Mouse (Mus musculus) liver, postnatal 0 days (tissue): ENCODE results near the gene Tac2. TPM values are rescaled to one million over a fixed set of nuclear protein-coding genes. Genes with fewer than 3 reads are reported as not detected.

Source experiments
- ATAC-seq: fragments of 200-750 bp; cut with Nextera tagmentation; 2 replicates; pipeline ENCODE4 v1.8.0; 2017; ENCODE audit warnings: mild to moderate bottlenecking, moderate library complexity
- DNase-seq: peaks from one replicate; pipeline ENCODE4 v3.0.0-alpha.2; 2016
- H3K27ac ChIP-seq: fragments of 300-500 bp; sonication (generic); 2 replicates; pipeline ENCODE4 v1.5.1; 2014; ENCODE audit warnings: antibody characterized with exemption, moderate library complexity, mild to moderate bottlenecking, low read depth
- H3K27me3 ChIP-seq: fragments of 300-500 bp; sonication (generic); 2 replicates; pipeline ENCODE4 v1.6.1; 2014; ENCODE audit warnings: low read length, control low read depth, mixed read lengths; ENCODE audit not compliant: insufficient read depth
- H3K36me3 ChIP-seq: fragments of 300-500 bp; sonication (generic); replicated peaks from 2 replicates; pipeline ENCODE4 v1.6.1; 2014; ENCODE audit warnings: mild to moderate bottlenecking, control low read depth, low read length, moderate library complexity, mixed read lengths; ENCODE audit not compliant: insufficient read depth
- H3K4me1 ChIP-seq: fragments of 300-500 bp; sonication (generic); 2 replicates; pipeline ENCODE4 v1.6.1; 2014; ENCODE audit warnings: antibody characterized with exemption, mild to moderate bottlenecking, control low read depth; ENCODE audit not compliant: insufficient read depth
- H3K4me2 ChIP-seq: fragments of 300-500 bp; sonication (generic); 2 replicates; pipeline ENCODE4 v1.6.1; 2014; ENCODE audit warnings: low read depth, mild to moderate bottlenecking, low read length, moderate library complexity, mixed read lengths
- H3K4me3 ChIP-seq: fragments of 300-500 bp; sonication (generic); 2 replicates; pipeline ENCODE4 v1.5.1; 2014; ENCODE audit warnings: low read depth, low read length
- H3K9ac ChIP-seq: fragments of 300-500 bp; sonication (generic); replicated peaks from 2 replicates; pipeline ENCODE4 v1.6.1; 2014; ENCODE audit warnings: mild to moderate bottlenecking, moderate library complexity
- H3K9me3 ChIP-seq: fragments of 300-500 bp; sonication (generic); 2 replicates; pipeline ENCODE4 v1.6.1; 2016; ENCODE audit warnings: mild to moderate bottlenecking, control low read depth, low read length, mixed read lengths
- CTCF ChIP-seq: sonication (generic); IDR thresholded peaks from 2 replicates; pipeline ENCODE4 v1.5.1; 2016; ENCODE audit warnings: antibody characterized with exemption, low read depth
- EP300 ChIP-seq: IDR thresholded peaks from 2 replicates; pipeline ENCODE4 v1.6.1; 2016; ENCODE audit warnings: antibody characterized with exemption, low read depth, mild to moderate bottlenecking
- WGBS: fragments of 180-500 bp; shearing (Covaris S2); extraction: QIAGEN DNeasy Blood & Tissue Kit; methylation state at CpG from one replicate; pipeline ENCODE4 v1.1.7; 2014; ENCODE audit not compliant: insufficient replicate concordance; 5-methylcytosine and 5-hydroxymethylcytosine counted together
- polyA plus RNA-seq: library from polyadenylated mRNA; unstranded; fragments of >200 nt; fragmentation: Nextera tagmentation; extraction: Ambion mirVana; gene quantifications from 2 replicates; pipeline ENCODE4 v1.2.1, GENCODE M21; 2015

Tac2 gene
- polyA plus RNA-seq, 1 experiment from 2014 or later, result 2.3 TPM

GRCm38 (mm10) chr10:127712736-127713135 is 11.5 kb upstream of the Tac2 start:
- Histone ChIP-seq H3K27ac (no peak overlapping the region), H3K27me3 (no peaks in the 10 kb centered on the region), H3K9ac (no peak overlapping the region), H3K9me3 (no peaks in the 10 kb centered on the region), H3K4me1 (no peaks in the 10 kb centered on the region), H3K4me3 (no peak overlapping the region), H3K36me3 (no peaks in the 10 kb centered on the region), H3K4me2 (no peak overlapping the region)
- 83% methylated on average over 6 of the region's 6 CpGs for WGBS
- TF ChIP-seq EP300 (no peak), CTCF (no peak)
- ATAC-seq (no peak), DNase-seq (no peak)

- no peak overlapping the region for H3K9ac ChIP-seq
- H3K36me3 ChIP-seq, result no peaks in the 10 kb centered on the region
- H3K9me3 ChIP-seq, result no peaks in the 10 kb centered on the region
- DNase-seq, result no peak
- 31% methylated on average over 20 of the region's 20 CpGs for WGBS
- TF ChIP-seq EP300 (no peak), CTCF (no peak)
- ATAC-seq, result no peak
- H3K4me2 ChIP-seq, result no peak overlapping the region
- no peak overlapping the region for H3K27ac ChIP-seq
- 0 out of 2 replicates have a peak, but pooled peaks cover 4% of the 10 kb centered on the region for H3K4me1 ChIP-seq
- peaks cover 28% of the 10 kb centered on the region for H3K27me3 ChIP-seq
- no peak overlapping the region for H3K4me3 ChIP-seq
Measured at GRCm38 (mm10) chr10:127721671-127722418, 2.4 kb upstream of the Tac2 start.

GRCm38 (mm10) chr10:127725136-127725535 is 858 bp downstream of the Tac2 start:
- Histone ChIP-seq H3K4me3 (no peak overlapping the region), H3K27ac (no peak overlapping the region), H3K4me1 (peaks cover under 1% of the 10 kb centered on the region; the same call in 1 of the 2 replicates), H3K27me3 (peaks cover 28% of the 10 kb centered on the region), H3K4me2 (no peak overlapping the region), H3K9ac (no peak overlapping the region), H3K9me3 (no peaks in the 10 kb centered on the region), H3K36me3 (no peaks in the 10 kb centered on the region)
- no peak for DNase-seq
- TF ChIP-seq EP300 (no peak), CTCF (no peak)
- WGBS, result 81% methylated on average over 4 of the region's 4 CpGs
- no peak for ATAC-seq

GRCm38 (mm10) chr10:127728437-127728836 is 4.2 kb downstream of the Tac2 start:
- TF ChIP-seq CTCF, result no peak
- no peak for TF ChIP-seq EP300
- Histone ChIP-seq H3K4me1 (peaks cover 14% of the 10 kb centered on the region; the same call in 1 of the 2 replicates), H3K4me2 (no peak overlapping the region), H3K9ac (no peak overlapping the region), H3K36me3 (no peaks in the 10 kb centered on the region), H3K4me3 (no peak overlapping the region), H3K9me3 (no peaks in the 10 kb centered on the region), H3K27me3 (peaks cover under 1% of the 10 kb centered on the region; the same call in 1 of the 2 replicates), H3K27ac (no peak overlapping the region)
- ATAC-seq (no peak), DNase-seq (no peak)
- 69% methylated on average over 8 of the region's 8 CpGs for WGBS

GRCm38 (mm10) chr10:127730285-127730932 is 6.1 kb downstream of the Tac2 start:
- TF ChIP-seq EP300 (peak; percentile 90), CTCF (no peak)
- H3K4me2 ChIP-seq, result peak overlapping the region; percentile 34
- H3K9ac ChIP-seq, result no peak overlapping the region
- H3K27ac ChIP-seq, result peak overlapping the region; percentile 57
- H3K27me3 ChIP-seq, result no peaks in the 10 kb centered on the region
- 50% methylated on average over 11 of the region's 11 CpGs for WGBS
- H3K4me1 ChIP-seq, result peaks cover 20% of the 10 kb centered on the region; the same call in 1 of the 2 replicates
- ATAC-seq, result peak; percentile 52
- H3K4me3 ChIP-seq, result no peak overlapping the region
- DNase-seq, result no peak
- H3K9me3 ChIP-seq, result no peaks in the 10 kb centered on the region
- no peaks in the 10 kb centered on the region for H3K36me3 ChIP-seq

- ATAC-seq, result no peak
- TF ChIP-seq CTCF (no peak), EP300 (no peak)
- Histone ChIP-seq H3K27me3 (no peaks in the 10 kb centered on the region), H3K9me3 (no peaks in the 10 kb centered on the region), H3K4me1 (peaks cover 21% of the 10 kb centered on the region; the same call in 1 of the 2 replicates), H3K27ac (no peak overlapping the region), H3K4me2 (peak overlapping the region; percentile 34), H3K9ac (no peak overlapping the region), H3K36me3 (no peaks in the 10 kb centered on the region), H3K4me3 (no peak overlapping the region)
- WGBS, result 50% methylated on average over 9 of the region's 9 CpGs
- no peak for DNase-seq
Measured at GRCm38 (mm10) chr10:127730933-127731310, 6.6 kb downstream of the Tac2 start.
